Mouse (Mus musculus) gastrocnemius, adult 18-20 months (tissue): ENCODE results near the gene Cd22. TPM values are rescaled to one million over a fixed set of nuclear protein-coding genes. Genes with fewer than 3 reads are reported as not detected.

ENCODE experiments used
- DNase-seq: peaks from one replicate; pipeline ENCODE4 v3.0.0; 2021; ENCODE audit warnings: low spot score
- total RNA-seq, 2 experiments: library from RNA; stranded (reverse); gene quantifications; 2 replicates each; pipeline ENCODE4 v1.2.3; 2021

Gene Cd22
- total RNA-seq, 2 experiments from 2014 or later = not detected

DNA sequence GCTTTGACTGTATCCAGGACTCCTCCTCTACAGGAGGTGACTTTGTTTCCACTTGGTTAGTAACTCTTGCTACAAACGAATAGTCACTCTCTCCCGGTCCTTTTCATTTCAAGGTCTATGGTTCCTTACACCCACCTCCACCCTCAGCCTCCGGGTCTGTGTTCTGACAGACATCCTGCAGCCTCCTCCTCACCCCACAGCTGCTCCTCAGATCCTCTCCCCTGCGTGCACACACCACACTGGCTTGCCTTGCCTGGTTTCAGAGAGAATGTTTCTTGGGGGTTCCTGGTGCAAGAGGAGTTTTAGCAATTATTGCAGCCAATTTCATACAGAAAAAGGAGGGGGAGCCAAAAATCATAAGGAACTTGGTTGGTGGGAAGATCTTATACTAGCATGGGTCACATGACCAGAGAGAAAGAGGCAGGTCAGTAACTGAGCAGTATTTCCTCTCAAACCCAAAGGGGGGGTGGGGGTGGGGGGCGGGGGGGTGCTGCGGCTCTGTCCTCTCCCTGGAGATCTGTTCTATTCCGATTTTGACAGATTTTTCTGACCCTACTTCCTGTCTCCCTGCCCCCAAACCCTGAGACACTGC, 59.2 kb downstream of the Cd22 start:
- no peak for DNase-seq

DNA sequence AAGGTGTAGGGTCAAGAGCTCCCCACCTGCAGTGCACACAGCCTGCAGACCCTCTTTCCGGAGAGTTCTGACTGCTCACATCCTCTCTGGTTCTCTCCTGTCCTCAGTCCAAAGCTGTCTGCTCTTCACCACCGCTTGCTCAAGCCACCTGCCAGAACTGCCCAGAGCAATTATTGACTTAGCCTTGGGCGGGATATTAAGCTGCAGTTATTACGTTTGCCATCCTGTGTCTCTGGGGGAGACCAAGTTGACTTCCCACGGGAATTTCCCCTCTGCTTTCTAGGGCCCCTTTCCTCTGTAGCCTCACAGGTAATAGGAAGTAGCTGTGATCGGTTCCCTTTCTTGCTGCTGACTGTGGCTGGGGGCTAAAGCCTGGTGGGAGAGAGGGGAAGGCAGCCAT, 60.0 kb downstream of the Cd22 start:
- no peak for DNase-seq

Other genes with a start within 250 kb of the Cd22 start
- gene Etv2, start 244.5 kb downstream of the Cd22 start, total RNA-seq = not detected
- 10 to 100 TPM; 37.6 to 40.7 TPM for gene Rbm42, start 230.0 kb downstream of the Cd22 start, total RNA-seq
- 1 to 10 TPM; 2.6 to 3.8 TPM for gene Haus5, start 215.3 kb downstream of the Cd22 start, total RNA-seq
- 1 to 10 TPM; 2.8 to 3.9 TPM for gene Pmis2, start 208.7 kb downstream of the Cd22 start, total RNA-seq
- not detected for gene 2200002J24Rik, start 181.4 kb downstream of the Cd22 start, total RNA-seq
- gene Atp4a, start 168.1 kb downstream of the Cd22 start, total RNA-seq = under 1 TPM in 1 of 2 experiments, not detected in 1; 0.07 TPM
- 100 to 1,000 TPM; 215 to 233 TPM for gene Tmem147, start 150.8 kb downstream of the Cd22 start, total RNA-seq
- gene Gapdhs, start 136.7 kb downstream of the Cd22 start, total RNA-seq = not detected
- 1 to 10 TPM; 2.8 to 4.9 TPM for gene Sbsn, start 128.9 kb downstream of the Cd22 start, total RNA-seq
- under 1 TPM; 0.46 to 0.97 TPM for gene Dmkn, start 116.6 kb downstream of the Cd22 start, total RNA-seq
- 1 to 10 TPM in 1 of 2 experiments, not detected in 1; 2.1 TPM for gene Krtdap, start 92.4 kb downstream of the Cd22 start, total RNA-seq
- gene Ffar2, start 56.6 kb downstream of the Cd22 start, total RNA-seq = under 1 TPM; 0.50 to 0.90 TPM
- gene Ffar3, start 24.2 kb downstream of the Cd22 start, total RNA-seq = not detected
- not detected for gene Ffar1, start 18.8 kb downstream of the Cd22 start, total RNA-seq
- under 1 TPM; 0.48 to 0.76 TPM for gene Mag, start 34.5 kb upstream of the Cd22 start, total RNA-seq
- not detected for gene Hamp2, start 44.3 kb upstream of the Cd22 start, total RNA-seq
- gene Hamp, start 63.7 kb upstream of the Cd22 start, total RNA-seq = 1 to 10 TPM in 1 of 2 experiments, not detected in 1; 2.2 TPM
- 10 to 100 TPM; 80.6 to 92.8 TPM for gene Usf2, start 76.5 kb upstream of the Cd22 start, total RNA-seq
- under 1 TPM; 0.30 to 0.55 TPM for gene Lsr, start 93.1 kb upstream of the Cd22 start, total RNA-seq
- gene Fam187b, start 93.4 kb upstream of the Cd22 start, total RNA-seq = not detected
- 10 to 100 TPM in 1 of 2 experiments, 1 to 10 TPM in 1; 7.6 to 13.4 TPM for gene Fxyd5, start 162.1 kb upstream of the Cd22 start, total RNA-seq
- 1 to 10 TPM in 1 of 2 experiments, under 1 TPM in 1; 0.94 to 1.2 TPM for gene Fxyd7, start 171.1 kb upstream of the Cd22 start, total RNA-seq
- 1,000 to 10,000 TPM in 1 of 2 experiments, 100 to 1,000 TPM in 1; 983 to 1,012 TPM for gene Fxyd1, start 176.9 kb upstream of the Cd22 start, total RNA-seq
- 1 to 10 TPM; 1.7 to 3.5 TPM for gene Lgi4, start 179.0 kb upstream of the Cd22 start, total RNA-seq
- gene Fxyd3, start 196.4 kb upstream of the Cd22 start, total RNA-seq = 1 to 10 TPM in 1 of 2 experiments, under 1 TPM in 1; 1.00 to 1.6 TPM
- gene Hpn, start 234.9 kb upstream of the Cd22 start, total RNA-seq = 10 to 100 TPM; 15.0 to 20.7 TPM
- gene Scn1b, start 246.7 kb upstream of the Cd22 start, total RNA-seq = 100 to 1,000 TPM; 924 to 953 TPM